Comparison of ENCODE assay signal across 18 mouse cellular contexts in genomic region chr5:132621751-132622150, GRCm38 (mm10).
DNase-seq lines count a peak whose midpoint lies in the region; ATAC-seq and TF ChIP-seq lines count a peak whose summit lies in the region.
"Had no signal": no experiment of that assay in that cellular context is flagged by ENCODE, and none has a peak within 500 bp of the region (broad histone marks: within the 10 kb centered on the region; RNA-seq: fewer than 3 reads in every experiment).

No protein-coding gene starts in this region.

- no peaks in the 10 kb centered on the region for H3K9me3 ChIP-seq in forebrain, embryonic 16.5 days (ENCODE audit: control insufficient read depth, low read length)
- H3K9me3 ChIP-seq in forebrain, embryonic 15.5 days = no peaks in the 10 kb centered on the region
- H3K9me3 ChIP-seq in kidney, postnatal 0 days (replicated peaks; ENCODE audit: low read length) = no peaks in the 10 kb centered on the region
- H3K9me3 ChIP-seq: embryonic facial prominence, embryonic 15.5 days had no signal

- no peaks in the 10 kb centered on the region for H3K27me3 ChIP-seq in forebrain, embryonic 16.5 days (replicated peaks; ENCODE audit: control insufficient read depth, insufficient read depth, low read length)
- no peaks in the 10 kb centered on the region for H3K27me3 ChIP-seq in forebrain, embryonic 15.5 days
- H3K27me3 ChIP-seq in kidney, postnatal 0 days (ENCODE audit: insufficient read depth, low read length) = no peaks in the 10 kb centered on the region
- H3K27me3 ChIP-seq: embryonic facial prominence, embryonic 15.5 days; heart, embryonic 12.5 days; hindbrain, embryonic 15.5 days had no signal

- TF ChIP-seq CTCF in kidney, postnatal 0 days (IDR thresholded peaks at IDR 0.05; ENCODE audit: low read depth) = no peak
- TF ChIP-seq CTCF in brain, embryonic 14.5 days (IDR thresholded peaks at IDR 0.05; ENCODE audit: borderline replicate concordance, extremely low read depth, insufficient read depth, insufficient read length) = no peak

- no peaks in the 10 kb centered on the region for H3K36me3 ChIP-seq in forebrain, embryonic 16.5 days (ENCODE audit: control insufficient read depth, insufficient read depth)
- no peaks in the 10 kb centered on the region for H3K36me3 ChIP-seq in forebrain, embryonic 15.5 days
- H3K36me3 ChIP-seq in kidney, postnatal 0 days (ENCODE audit: insufficient read depth, low read length) = no peaks in the 10 kb centered on the region
- H3K36me3 ChIP-seq: embryonic facial prominence, embryonic 15.5 days; forebrain, embryonic 10.5 days; heart, embryonic 12.5 days; hindbrain, embryonic 15.5 days had no signal

- ATAC-seq in forebrain, embryonic 16.5 days = peak; percentile 45; the same call in 1 of the 2 replicates
- ATAC-seq in forebrain, embryonic 15.5 days (replicated peaks) = no peak
- no peak for ATAC-seq in kidney, postnatal 0 days (replicated peaks; ENCODE audit: low FRiP score, low read depth)

- H3K27ac ChIP-seq in forebrain, embryonic 16.5 days (ENCODE audit: low read length) = no peak overlapping the region
- no peak overlapping the region for H3K27ac ChIP-seq in forebrain, embryonic 15.5 days (replicated peaks)
- no peak overlapping the region for H3K27ac ChIP-seq in kidney, postnatal 0 days
- H3K27ac ChIP-seq: embryonic facial prominence, embryonic 15.5 days; forebrain, embryonic 10.5 days; hindbrain, embryonic 15.5 days had no signal

- no peak overlapping the region for H3K4me3 ChIP-seq in forebrain, embryonic 16.5 days (replicated peaks; ENCODE audit: low read length)
- H3K4me3 ChIP-seq in forebrain, embryonic 15.5 days = no peak overlapping the region
- H3K4me3 ChIP-seq in kidney, postnatal 0 days (replicated peaks; ENCODE audit: low read depth, low read length) = no peak overlapping the region
- H3K4me3 ChIP-seq: embryonic facial prominence, embryonic 15.5 days; erythroblast, embryonic 14.5 days; forebrain, embryonic 10.5 days; heart, embryonic 12.5 days; hindbrain, embryonic 15.5 days had no signal

- no peak overlapping the region for H3K9ac ChIP-seq in forebrain, embryonic 16.5 days (replicated peaks; ENCODE audit: low read depth, low read length)
- H3K9ac ChIP-seq in forebrain, embryonic 15.5 days (replicated peaks) = no peak overlapping the region
- H3K9ac ChIP-seq in kidney, postnatal 0 days (ENCODE audit: low read depth, low read length) = no peak overlapping the region
- H3K9ac ChIP-seq: embryonic facial prominence, embryonic 15.5 days; heart, embryonic 12.5 days; hindbrain, embryonic 15.5 days had no signal

- peak; percentile 5 for DNase-seq in kidney, postnatal 0 days (ENCODE audit: low spot score)
- DNase-seq in kidney, postnatal 36 days = no peak
- peak; percentile 73 for DNase-seq in brain, embryonic 14.5 days (ENCODE audit: low read depth)
- no peak for DNase-seq in left cerebral cortex, adult 8-10 months (ENCODE audit: low spot score in 2 of 2)
- DNase-seq: adrenal gland, adult 2 months; adrenal gland, postnatal 25 days; cerebellum, adult 11 months; cerebellum, adult 8-10 months; cerebellum, postnatal 14 days; gastrocnemius, postnatal 14 days; kidney, adult 11 months had no signal

- H3K4me1 ChIP-seq in forebrain, embryonic 16.5 days (replicated peaks; ENCODE audit: control insufficient read depth, insufficient read depth, low read length) = peaks cover 8% of the 10 kb centered on the region
- H3K4me1 ChIP-seq in forebrain, embryonic 15.5 days = peaks cover 9% of the 10 kb centered on the region
- no peaks in the 10 kb centered on the region for H3K4me1 ChIP-seq in kidney, postnatal 0 days (replicated peaks; ENCODE audit: insufficient read depth, low read length)
- H3K4me1 ChIP-seq: embryonic facial prominence, embryonic 15.5 days; heart, embryonic 12.5 days had no signal

- H3K4me2 ChIP-seq in forebrain, embryonic 16.5 days (ENCODE audit: low read length) = no peak overlapping the region
- no peak overlapping the region for H3K4me2 ChIP-seq in forebrain, embryonic 15.5 days (replicated peaks)
- no peak overlapping the region for H3K4me2 ChIP-seq in kidney, postnatal 0 days (ENCODE audit: low read length)
- H3K4me2 ChIP-seq: embryonic facial prominence, embryonic 15.5 days; heart, embryonic 12.5 days; hindbrain, embryonic 15.5 days had no signal

- WGBS in forebrain, embryonic 16.5 days = 13% methylated on average over 7 of the region's 7 CpGs
- 11% methylated on average over 7 of the region's 7 CpGs for WGBS in forebrain, embryonic 15.5 days
- WGBS in kidney, postnatal 0 days = 52% methylated on average over 7 of the region's 7 CpGs

- TF ChIP-seq POLR2A in brain, embryonic 14.5 days (IDR thresholded peaks at IDR 0.05; ENCODE audit: borderline replicate concordance, extremely low read depth, insufficient read depth, insufficient read length, poor library complexity, severe bottlenecking) = no peak

Comparison
In these comparisons a context has a peak if more than half of its experiments do, and no peak if none do; other contexts are left out.
1. DNase-seq: peak in kidney, postnatal 0 days (single experiment) and brain, embryonic 14.5 days (single experiment); none in kidney, postnatal 36 days (0 of 2) and left cerebral cortex, adult 8-10 months (0 of 2).